Mouse (Mus musculus) hindbrain, embryonic 10.5 days (tissue): Measurements from ENCODE around the gene Ssh2. TPM values are rescaled to one million over a fixed set of nuclear protein-coding genes. Genes with fewer than 3 reads are reported as not detected.

Experiments
- DNase-seq: peaks from one replicate; pipeline ENCODE4 v3.0.0-alpha.2; 2017; ENCODE audit warnings: low spot score
- H3K27ac ChIP-seq: fragments of 300-500 bp; sonication (generic); 2 replicates; pipeline ENCODE4 v1.5.1; 2016; ENCODE audit warnings: mild to moderate bottlenecking, moderate library complexity
- H3K27me3 ChIP-seq: fragments of 300-500 bp; sonication (generic); 2 replicates; pipeline ENCODE4 v1.6.1; 2016; ENCODE audit warnings: mild to moderate bottlenecking; ENCODE audit not compliant: poor library complexity, insufficient read depth, severe bottlenecking
- H3K36me3 ChIP-seq: fragments of 300-500 bp; sonication (generic); 2 replicates; pipeline ENCODE4 v1.6.1; 2016; ENCODE audit warnings: mild to moderate bottlenecking, moderate library complexity
- H3K4me1 ChIP-seq: fragments of 300-500 bp; sonication (generic); replicated peaks from 2 replicates; pipeline ENCODE4 v1.6.1; 2016; ENCODE audit warnings: mild to moderate bottlenecking
- H3K4me3 ChIP-seq: fragments of 300-500 bp; sonication (generic); 2 replicates; pipeline ENCODE4 v1.5.1; 2016; ENCODE audit warnings: mild to moderate bottlenecking, moderate library complexity
- H3K9me3 ChIP-seq: fragments of 300-500 bp; sonication (generic); 2 replicates; pipeline ENCODE4 v1.6.1; 2016; ENCODE audit warnings: mild to moderate bottlenecking, moderate library complexity
- WGBS: fragments of 180-500 bp; shearing (Covaris S2); methylation state at CpG from one replicate; pipeline ENCODE4 v1.1.7; 2016; 5-methylcytosine and 5-hydroxymethylcytosine counted together
- polyA plus RNA-seq: library from polyadenylated mRNA; unstranded; fragments of >200 nt; fragmentation: Nextera tagmentation; extraction: Ambion mirVana; gene quantifications from 2 replicates; pipeline ENCODE4 v1.2.1, GENCODE M21; 2016

Gene Ssh2
- polyA plus RNA-seq, 1 experiment from 2014 or later = 10.1 TPM

DNA sequence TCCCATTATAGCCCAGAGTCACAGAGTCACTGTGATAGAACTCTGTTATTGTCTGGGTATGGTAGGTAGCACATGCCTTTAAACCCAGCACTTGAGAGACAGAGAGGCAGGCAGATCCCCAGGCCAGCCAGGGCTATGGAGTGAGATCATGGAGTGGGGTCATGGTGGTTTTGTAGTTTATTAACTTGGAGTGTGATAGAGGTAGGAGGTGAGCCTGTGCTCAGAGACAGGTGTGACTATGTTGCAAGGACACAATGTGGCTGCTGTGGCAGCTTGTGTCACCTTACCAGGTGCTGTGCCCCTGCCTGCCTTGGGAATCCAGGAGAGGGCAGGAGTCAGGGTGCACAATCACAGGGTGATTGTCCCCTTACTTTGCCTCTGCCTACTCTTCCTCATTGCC is 279.4 kb downstream of the Ssh2 start:
- peak overlapping the region; percentile 3; the same call in 1 of the 2 replicates for H3K27ac ChIP-seq
- no peaks in the 10 kb centered on the region for H3K9me3 ChIP-seq
- DNase-seq = no peak
- peaks cover 24% of the 10 kb centered on the region for H3K36me3 ChIP-seq
- no peaks in the 10 kb centered on the region for H3K27me3 ChIP-seq
- H3K4me1 ChIP-seq = peaks cover 95% of the 10 kb centered on the region
- H3K4me3 ChIP-seq = no peak overlapping the region

DNA sequence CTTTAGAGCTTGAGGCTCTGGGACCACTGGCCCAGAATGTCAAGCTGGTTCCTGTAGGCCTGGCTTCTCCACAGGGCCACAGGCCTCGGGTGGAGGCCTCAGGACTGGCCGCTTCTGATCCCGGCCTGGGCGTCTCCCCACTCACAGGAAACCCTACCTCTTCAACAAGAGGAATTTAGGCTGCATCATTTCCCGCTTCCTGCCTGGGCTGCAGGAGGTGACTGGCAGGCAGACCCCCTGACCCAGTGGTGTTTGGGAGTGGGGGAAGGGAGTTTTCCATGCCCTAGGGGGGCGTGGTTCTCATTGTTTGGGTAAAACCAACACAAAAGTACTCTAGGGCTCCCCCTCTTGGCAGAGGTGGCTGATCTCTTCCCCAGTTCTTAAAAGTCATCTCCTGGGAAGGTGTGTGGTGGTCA is 281.3 kb downstream of the Ssh2 start:
- no peaks in the 10 kb centered on the region for H3K9me3 ChIP-seq
- H3K4me3 ChIP-seq = peak overlapping the region; percentile 29
- H3K36me3 ChIP-seq = peaks cover 42% of the 10 kb centered on the region
- WGBS = 6% methylated on average over 6 of the region's 6 CpGs
- peak; percentile 85 for DNase-seq
- no peaks in the 10 kb centered on the region for H3K27me3 ChIP-seq
- peak overlapping the region; percentile 88 for H3K27ac ChIP-seq
- H3K4me1 ChIP-seq = peaks cover 88% of the 10 kb centered on the region

DNA sequence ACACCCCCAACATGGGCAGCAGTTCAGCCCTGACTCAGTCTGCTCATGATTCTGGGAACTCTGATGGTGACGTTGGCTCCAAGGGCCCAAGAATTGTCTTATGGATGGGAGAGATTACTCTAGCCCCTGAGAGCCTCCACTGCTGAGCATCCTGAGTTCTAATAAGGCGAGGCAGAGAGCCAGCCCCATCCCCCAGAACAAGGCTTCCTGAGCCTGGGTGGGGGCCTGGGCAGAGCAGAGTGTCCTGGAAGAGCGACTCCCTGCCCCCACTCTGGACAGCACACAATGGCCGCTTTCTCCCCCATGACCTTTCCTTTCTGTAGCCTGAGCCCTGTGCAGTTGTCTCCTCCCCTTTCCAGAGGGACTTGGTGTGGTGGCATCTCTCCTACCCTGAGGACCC is 281.8 kb downstream of the Ssh2 start:
- Histone ChIP-seq H3K27ac (peak overlapping the region; percentile 88), H3K27me3 (no peaks in the 10 kb centered on the region), H3K4me3 (peak overlapping the region; percentile 29), H3K36me3 (peaks cover 47% of the 10 kb centered on the region), H3K9me3 (no peaks in the 10 kb centered on the region), H3K4me1 (peaks cover 84% of the 10 kb centered on the region)
- peak; percentile 58 for DNase-seq
- 9% methylated on average over 4 of the region's 4 CpGs for WGBS

DNA sequence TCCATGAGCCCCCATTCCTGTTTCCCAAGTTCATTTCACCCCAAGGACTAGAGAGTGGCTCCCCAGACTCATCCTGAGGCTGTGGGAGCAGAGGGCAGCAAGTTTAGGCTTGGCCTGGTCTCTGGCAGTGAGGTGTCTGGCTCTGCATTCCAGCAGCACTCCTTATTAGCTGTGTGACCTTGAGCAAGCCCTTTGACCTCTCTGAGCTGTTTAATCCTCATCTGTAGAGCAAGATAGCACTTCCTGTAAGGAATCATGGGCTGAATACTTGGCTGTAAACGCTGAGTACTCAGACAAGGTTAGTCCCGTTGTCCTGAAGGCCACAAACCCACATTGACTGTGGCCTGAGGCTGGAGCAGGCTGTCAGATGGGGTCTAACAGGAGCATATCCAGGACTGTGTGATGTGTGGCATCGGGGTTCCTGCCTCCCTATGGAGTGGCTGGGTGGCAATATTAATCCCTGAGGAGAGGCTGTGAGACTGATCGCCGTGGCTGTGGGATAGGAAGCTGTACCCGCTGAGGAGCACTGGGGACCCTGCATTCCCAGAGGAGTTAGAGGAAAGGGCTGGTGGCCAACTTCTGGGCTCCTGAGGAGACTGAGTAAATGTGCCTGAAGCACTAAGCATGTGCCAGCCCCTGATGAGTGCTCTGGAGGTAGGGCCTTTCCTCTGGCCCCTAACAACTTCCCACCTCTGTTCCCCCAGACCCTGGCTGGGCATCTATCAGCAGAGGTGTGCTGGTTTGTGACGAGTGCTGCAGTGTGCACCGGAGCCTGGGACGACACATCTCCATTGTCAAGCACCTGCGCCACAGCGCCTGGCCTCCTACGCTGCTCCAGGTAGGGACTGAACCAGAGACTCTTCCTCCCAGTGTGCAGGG is 282.4 kb downstream of the Ssh2 start:
- H3K36me3 ChIP-seq = peaks cover 54% of the 10 kb centered on the region
- no peaks in the 10 kb centered on the region for H3K27me3 ChIP-seq
- H3K9me3 ChIP-seq = no peaks in the 10 kb centered on the region
- H3K4me1 ChIP-seq = peaks cover 86% of the 10 kb centered on the region
- peak overlapping the region; percentile 88 for H3K27ac ChIP-seq
- DNase-seq = peak; percentile 39
- 74% methylated on average over 12 of the region's 12 CpGs for WGBS
- peak overlapping the region; percentile 29 for H3K4me3 ChIP-seq

DNA sequence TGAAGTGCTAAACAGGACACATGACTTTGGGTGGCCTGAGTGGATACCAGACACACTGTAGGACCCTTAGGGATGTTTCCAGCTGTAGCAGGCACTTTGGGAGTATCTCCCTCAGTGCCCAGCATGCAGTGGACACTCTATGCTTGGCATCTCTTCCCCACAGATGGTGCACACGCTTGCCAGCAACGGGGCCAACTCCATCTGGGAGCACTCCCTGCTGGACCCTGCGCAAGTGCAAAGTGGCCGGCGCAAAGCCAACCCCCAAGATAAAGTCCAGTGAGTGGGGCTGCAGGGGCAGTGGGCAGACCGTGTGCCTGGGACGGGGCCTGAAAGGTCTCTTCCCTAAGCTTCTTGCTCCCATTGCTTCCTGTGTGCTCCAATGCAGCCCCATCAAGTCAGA is 283.3 kb downstream of the Ssh2 start:
- WGBS = 93% methylated on average over 7 of the region's 7 CpGs
- DNase-seq = no peak
- H3K4me1 ChIP-seq = peaks cover 81% of the 10 kb centered on the region
- peaks cover 62% of the 10 kb centered on the region for H3K36me3 ChIP-seq
- H3K4me3 ChIP-seq = no peak overlapping the region; the same call in 1 of the 2 replicates
- H3K9me3 ChIP-seq = no peaks in the 10 kb centered on the region
- H3K27me3 ChIP-seq = no peaks in the 10 kb centered on the region
- peak overlapping the region; percentile 88 for H3K27ac ChIP-seq

DNA sequence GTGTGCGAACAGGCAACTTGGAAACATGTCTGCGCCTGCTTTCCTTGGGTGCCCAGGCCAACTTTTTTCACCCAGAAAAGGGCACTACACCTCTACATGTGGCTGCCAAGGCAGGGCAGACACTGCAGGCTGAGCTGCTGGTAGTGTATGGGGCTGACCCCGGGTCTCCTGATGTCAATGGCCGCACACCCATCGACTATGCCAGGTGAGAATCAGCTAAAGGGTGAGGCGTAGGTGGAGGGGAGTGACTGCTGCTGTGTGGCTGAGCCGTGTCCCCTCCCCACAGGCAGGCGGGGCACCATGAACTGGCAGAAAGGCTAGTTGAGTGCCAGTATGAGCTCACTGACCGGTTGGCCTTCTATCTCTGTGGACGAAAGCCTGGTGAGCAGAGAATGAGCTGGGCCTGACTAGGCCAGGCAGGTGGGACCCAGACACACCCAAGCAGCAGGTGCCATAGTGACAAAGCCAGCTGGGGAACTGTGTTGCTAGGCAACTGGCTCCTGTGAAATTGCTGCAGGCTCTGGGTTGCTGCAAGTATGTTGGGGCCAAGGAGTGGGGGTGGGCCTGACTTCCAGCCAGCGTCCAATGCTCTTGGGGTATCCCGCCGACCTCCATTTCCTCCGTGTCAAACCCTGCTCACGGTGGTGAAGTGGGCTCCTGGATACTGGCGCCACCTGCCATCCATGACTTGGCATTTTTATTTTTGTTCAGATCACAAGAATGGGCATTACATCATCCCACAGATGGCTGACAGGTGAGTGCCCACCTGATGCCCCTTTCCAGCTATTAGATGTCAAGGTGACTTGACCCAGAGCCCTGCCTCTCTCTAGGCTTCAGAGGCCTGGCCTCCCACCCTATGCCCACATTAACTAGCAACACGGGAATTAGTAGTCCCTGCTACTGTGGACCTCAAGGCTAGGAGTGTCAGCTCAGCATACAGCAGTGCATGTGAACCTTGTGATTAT is 284.6 kb downstream of the Ssh2 start:
- no peaks in the 10 kb centered on the region for H3K9me3 ChIP-seq
- H3K36me3 ChIP-seq = peaks cover 73% of the 10 kb centered on the region
- H3K27me3 ChIP-seq = no peaks in the 10 kb centered on the region
- peaks cover 69% of the 10 kb centered on the region for H3K4me1 ChIP-seq
- H3K27ac ChIP-seq = peak overlapping the region; percentile 64; the same call in 1 of the 2 replicates
- 80% methylated on average over 17 of the region's 17 CpGs for WGBS
- no peak overlapping the region for H3K4me3 ChIP-seq
- DNase-seq = peak; percentile 27

DNA sequence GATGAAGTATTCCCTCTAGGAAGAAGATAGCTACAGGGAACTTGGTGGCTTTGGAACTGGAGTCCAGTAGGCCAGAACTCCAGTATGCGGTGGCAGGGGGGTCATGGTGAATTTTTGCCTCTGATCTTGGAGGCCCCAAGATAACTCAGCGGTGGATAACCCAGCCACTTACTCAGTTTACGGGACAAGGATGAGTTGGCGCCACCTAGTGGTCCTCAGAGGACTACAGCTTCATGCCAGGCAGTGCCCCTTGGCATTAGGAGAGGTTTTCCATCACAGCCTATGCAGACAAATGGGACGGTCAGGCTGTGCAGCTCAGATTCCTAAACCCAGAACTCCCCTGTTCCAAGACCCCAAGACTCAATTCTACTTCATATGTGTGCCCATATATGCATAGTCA is 285.3 kb downstream of the Ssh2 start:
- Histone ChIP-seq H3K9me3 (no peaks in the 10 kb centered on the region), H3K4me1 (peaks cover 61% of the 10 kb centered on the region), H3K27me3 (no peaks in the 10 kb centered on the region), H3K27ac (no peak overlapping the region), H3K4me3 (no peak overlapping the region), H3K36me3 (peaks cover 80% of the 10 kb centered on the region)
- 28% methylated on average over 5 of the region's 5 CpGs for whole genome bisulfite sequencing
- DNase-seq = peak; percentile 72

DNA sequence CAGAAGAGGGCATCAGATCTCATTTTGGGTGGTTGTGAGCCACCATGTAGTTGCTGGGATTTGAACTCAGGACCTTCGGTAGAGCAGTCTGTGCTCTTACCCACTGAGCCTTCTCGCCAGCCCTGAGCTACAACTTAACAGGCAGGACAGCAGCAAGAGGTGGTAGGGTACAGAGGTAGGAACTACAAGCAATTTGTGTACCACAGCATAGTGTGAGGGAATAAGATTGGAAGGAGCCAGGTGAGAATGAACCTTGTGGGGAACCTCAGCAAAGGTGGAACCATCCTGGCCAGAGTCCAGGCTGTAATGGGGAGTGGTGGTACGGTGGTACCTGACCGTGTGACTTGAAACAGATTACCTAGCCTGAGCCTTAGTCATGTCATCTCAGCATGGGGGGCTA is 285.9 kb downstream of the Ssh2 start:
- Histone ChIP-seq H3K4me3 (no peak overlapping the region), H3K9me3 (no peaks in the 10 kb centered on the region), H3K36me3 (peaks cover 86% of the 10 kb centered on the region), H3K27ac (no peak overlapping the region), H3K4me1 (peaks cover 62% of the 10 kb centered on the region), H3K27me3 (no peaks in the 10 kb centered on the region)
- DNase-seq = no peak
- 94% methylated on average over 4 of the region's 4 CpGs for WGBS

DNA sequence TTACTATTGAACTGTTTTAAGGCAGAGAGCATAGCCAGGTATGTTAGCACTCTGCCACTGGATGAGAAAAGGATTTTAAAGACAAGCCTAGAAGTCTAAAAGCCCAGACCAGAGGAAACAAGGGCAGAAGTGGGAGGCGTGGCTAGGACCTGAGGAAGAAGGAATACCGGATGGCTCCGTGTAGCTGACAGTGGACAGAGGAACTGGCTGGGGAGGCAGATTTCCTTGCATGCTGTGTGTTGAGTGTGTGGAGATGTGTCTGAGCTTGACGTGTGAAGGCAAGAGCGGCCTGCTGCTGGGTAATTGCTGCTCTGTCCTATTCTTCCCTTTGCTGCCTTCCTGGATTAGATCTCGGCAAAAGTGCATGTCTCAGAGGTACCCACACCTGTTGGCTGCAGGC is 286.4 kb downstream of the Ssh2 start:
- no peak overlapping the region for H3K27ac ChIP-seq
- H3K4me3 ChIP-seq = no peak overlapping the region
- DNase-seq = no peak
- no peaks in the 10 kb centered on the region for H3K27me3 ChIP-seq
- 87% methylated on average over 6 of the region's 6 CpGs for WGBS
- H3K4me1 ChIP-seq = peaks cover 58% of the 10 kb centered on the region
- H3K36me3 ChIP-seq = peaks cover 91% of the 10 kb centered on the region
- no peaks in the 10 kb centered on the region for H3K9me3 ChIP-seq

DNA sequence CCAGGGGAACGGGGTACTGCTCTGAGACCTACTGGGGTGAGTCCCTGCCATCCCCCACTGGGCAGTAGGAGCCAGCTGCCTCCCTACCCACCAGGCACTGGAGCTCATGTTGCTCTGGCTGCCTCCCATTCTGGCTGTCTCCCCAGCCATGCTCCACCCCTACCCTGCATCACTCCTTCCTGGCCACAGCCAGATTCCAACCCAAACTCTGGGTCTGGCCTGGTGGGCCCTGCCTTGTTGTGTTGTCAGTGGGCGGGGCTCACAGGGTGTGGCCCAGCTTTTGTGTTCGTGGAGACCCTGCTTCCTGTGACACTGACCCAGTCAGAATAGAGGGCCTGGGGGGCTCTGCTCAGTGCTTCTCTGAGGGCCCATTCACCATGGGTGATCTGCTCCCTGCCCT is 287.4 kb downstream of the Ssh2 start:
- DNase-seq = no peak
- Histone ChIP-seq H3K9me3 (no peaks in the 10 kb centered on the region), H3K27me3 (no peaks in the 10 kb centered on the region), H3K36me3 (peaks cover 94% of the 10 kb centered on the region), H3K4me3 (no peak overlapping the region), H3K4me1 (peaks cover 55% of the 10 kb centered on the region), H3K27ac (no peak overlapping the region)
- WGBS = 63% methylated on average over 3 of the region's 3 CpGs

DNA sequence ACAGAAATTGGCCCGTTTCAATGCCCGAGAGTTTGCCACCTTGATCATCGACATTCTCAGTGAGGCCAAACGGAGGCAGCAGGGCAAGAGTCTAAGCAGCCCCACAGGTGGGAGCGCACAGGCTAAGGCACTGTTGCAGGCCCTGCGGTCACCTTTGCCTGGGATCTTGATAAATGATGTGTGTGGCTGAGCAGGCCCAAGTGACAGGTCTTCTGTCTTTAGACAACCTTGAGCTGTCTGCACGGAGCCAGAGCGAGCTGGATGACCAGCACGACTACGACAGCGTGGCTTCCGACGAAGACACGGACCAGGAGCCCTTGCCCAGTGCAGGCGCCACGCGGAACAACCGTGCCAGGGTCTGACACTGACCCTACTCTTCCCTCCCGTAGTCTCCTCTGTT is 288.3 kb downstream of the Ssh2 start:
- no peak overlapping the region for H3K27ac ChIP-seq
- no peaks in the 10 kb centered on the region for H3K9me3 ChIP-seq
- no peak for DNase-seq
- no peak overlapping the region for H3K4me3 ChIP-seq
- no peaks in the 10 kb centered on the region for H3K27me3 ChIP-seq
- peaks cover 94% of the 10 kb centered on the region for H3K36me3 ChIP-seq
- WGBS = 95% methylated on average over 19 of the region's 19 CpGs
- H3K4me1 ChIP-seq = peaks cover 54% of the 10 kb centered on the region

DNA sequence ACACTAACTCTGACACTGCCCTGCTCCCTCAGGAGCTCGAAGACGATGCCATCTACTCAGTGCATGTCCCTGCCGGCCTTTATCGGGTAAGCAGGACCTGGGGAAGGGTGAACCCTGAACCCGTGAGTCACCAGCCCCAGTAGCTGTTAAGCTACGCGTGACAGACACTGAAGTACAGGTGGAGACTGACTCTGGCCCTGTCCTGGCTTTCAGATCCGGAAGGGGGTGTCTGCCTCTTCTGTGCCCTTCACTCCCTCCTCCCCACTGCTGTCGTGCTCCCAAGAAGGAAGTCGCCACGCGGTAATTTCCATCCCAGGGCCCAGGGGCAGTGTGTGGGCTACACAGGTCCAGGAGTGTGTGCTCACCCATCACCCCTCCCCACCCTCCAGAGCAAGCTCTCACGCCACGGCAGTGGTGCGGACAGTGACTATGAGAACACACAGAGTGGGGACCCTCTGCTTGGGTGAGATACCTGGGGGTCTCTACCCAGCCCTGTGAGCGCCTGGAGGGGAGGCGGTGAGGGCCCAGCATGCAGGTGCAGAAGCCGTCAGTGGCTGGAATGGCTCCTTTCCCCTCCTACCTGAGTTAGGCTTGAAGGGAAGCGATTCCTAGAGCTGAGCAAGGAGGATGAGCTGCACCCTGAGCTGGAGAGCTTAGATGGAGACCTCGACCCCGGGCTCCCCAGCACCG is 289.3 kb downstream of the Ssh2 start:
- H3K27me3 ChIP-seq = no peaks in the 10 kb centered on the region
- H3K4me1 ChIP-seq = peaks cover 47% of the 10 kb centered on the region
- H3K36me3 ChIP-seq = peaks cover 94% of the 10 kb centered on the region
- H3K27ac ChIP-seq = no peak overlapping the region
- no peak overlapping the region for H3K4me3 ChIP-seq
- DNase-seq = no peak
- 92% methylated on average over 22 of the region's 22 CpGs for WGBS
- H3K9me3 ChIP-seq = no peaks in the 10 kb centered on the region
